Mouse (Mus musculus) midbrain, embryonic 14.5 days (tissue): Measurements from ENCODE around the gene Ppia. TPM values are rescaled to one million over a fixed set of nuclear protein-coding genes. Genes with fewer than 3 reads are reported as not detected.

ENCODE experiments used
- ATAC-seq: fragments of 200-750 bp; cut with Nextera tagmentation; 2 replicates; pipeline ENCODE4 v1.8.0; 2017; ENCODE audit warnings: moderate number of reproducible peaks, moderate library complexity; ENCODE audit not compliant: low FRiP score, low TSS enrichment
- DNase-seq: peaks from one replicate; pipeline ENCODE4 v3.0.0-alpha.2; 2015
- H3K27ac ChIP-seq: fragments of 300-500 bp; sonication (generic); replicated peaks from 2 replicates; pipeline ENCODE4 v1.5.1; 2014; ENCODE audit warnings: mild to moderate bottlenecking, low read depth, low read length, moderate library complexity
- H3K27me3 ChIP-seq: fragments of 300-500 bp; sonication (generic); 2 replicates; pipeline ENCODE4 v1.6.1; 2014; ENCODE audit warnings: low read length, control low read depth, mixed read lengths; ENCODE audit not compliant: control insufficient read depth, insufficient read depth
- H3K36me3 ChIP-seq: fragments of 300-500 bp; sonication (generic); 2 replicates; pipeline ENCODE4 v1.6.1; 2014; ENCODE audit warnings: low read length, control low read depth; ENCODE audit not compliant: control insufficient read depth, insufficient read depth
- H3K4me1 ChIP-seq: fragments of 300-500 bp; sonication (generic); 2 replicates; pipeline ENCODE4 v1.6.1; 2014; ENCODE audit warnings: mild to moderate bottlenecking, antibody characterized with exemption, low read length, control low read depth; ENCODE audit not compliant: control insufficient read depth, insufficient read depth
- H3K4me2 ChIP-seq: fragments of 300-500 bp; sonication (generic); 2 replicates; pipeline ENCODE4 v1.6.1; 2014; ENCODE audit warnings: mild to moderate bottlenecking, low read length, moderate library complexity
- H3K4me3 ChIP-seq: fragments of 300-500 bp; sonication (generic); replicated peaks from 2 replicates; pipeline ENCODE4 v1.5.1; 2014; ENCODE audit warnings: low read depth, low read length
- H3K9ac ChIP-seq: fragments of 300-500 bp; sonication (generic); replicated peaks from 2 replicates; pipeline ENCODE4 v1.6.1; 2014; ENCODE audit warnings: mild to moderate bottlenecking, low read length, moderate library complexity
- H3K9me3 ChIP-seq: fragments of 300-500 bp; sonication (generic); 2 replicates; pipeline ENCODE4 v1.6.1; 2016; ENCODE audit warnings: low read length, control low read depth, mixed read lengths; ENCODE audit not compliant: control insufficient read depth
- WGBS: fragments of 180-500 bp; shearing (Covaris S2); extraction: QIAGEN DNeasy Blood & Tissue Kit; methylation state at CpG from one replicate; pipeline ENCODE4 v1.1.7; 2014; 5-methylcytosine and 5-hydroxymethylcytosine counted together
- polyA plus RNA-seq: library from polyadenylated mRNA; unstranded; fragments of >200 nt; fragmentation: Nextera tagmentation; extraction: Ambion mirVana; gene quantifications from 2 replicates; pipeline ENCODE4 v1.2.1, GENCODE M21; 2014

Gene Ppia
- polyA plus RNA-seq, 1 experiment from 2014 or later: 3,781 TPM

DNA sequence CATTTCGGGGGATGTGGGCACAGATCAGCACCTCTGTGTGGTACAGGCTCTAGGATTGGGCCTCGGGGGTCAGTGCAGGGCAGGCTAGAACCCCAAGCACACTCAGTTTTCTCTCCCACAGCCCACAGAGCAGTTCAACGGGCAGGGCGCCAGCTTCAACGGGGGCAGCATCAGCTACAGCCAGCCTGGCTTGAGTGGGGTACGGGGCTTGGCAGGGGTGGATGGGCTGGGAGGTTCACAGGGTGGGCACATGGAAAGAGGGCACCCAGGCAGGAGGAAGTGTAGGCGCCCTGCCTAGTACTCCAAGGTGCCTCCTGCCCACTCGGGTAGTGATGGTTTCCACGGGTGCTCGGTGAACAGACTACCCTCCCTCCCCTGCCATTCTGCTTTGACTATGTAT lies 17.1 kb upstream of the Ppia start:
- DNase-seq (no peak), ATAC-seq (no peak)
- H3K27ac ChIP-seq: no peak overlapping the region
- 97% methylated on average over 10 of the region's 10 CpGs for WGBS
- H3K4me3 ChIP-seq: no peak overlapping the region
- no peaks in the 10 kb centered on the region for H3K4me1 ChIP-seq
- H3K9ac ChIP-seq: no peak overlapping the region
- no peak overlapping the region for H3K4me2 ChIP-seq
- H3K9me3 ChIP-seq: no peaks in the 10 kb centered on the region
- peaks cover 91% of the 10 kb centered on the region for H3K36me3 ChIP-seq
- no peaks in the 10 kb centered on the region for H3K27me3 ChIP-seq

DNA sequence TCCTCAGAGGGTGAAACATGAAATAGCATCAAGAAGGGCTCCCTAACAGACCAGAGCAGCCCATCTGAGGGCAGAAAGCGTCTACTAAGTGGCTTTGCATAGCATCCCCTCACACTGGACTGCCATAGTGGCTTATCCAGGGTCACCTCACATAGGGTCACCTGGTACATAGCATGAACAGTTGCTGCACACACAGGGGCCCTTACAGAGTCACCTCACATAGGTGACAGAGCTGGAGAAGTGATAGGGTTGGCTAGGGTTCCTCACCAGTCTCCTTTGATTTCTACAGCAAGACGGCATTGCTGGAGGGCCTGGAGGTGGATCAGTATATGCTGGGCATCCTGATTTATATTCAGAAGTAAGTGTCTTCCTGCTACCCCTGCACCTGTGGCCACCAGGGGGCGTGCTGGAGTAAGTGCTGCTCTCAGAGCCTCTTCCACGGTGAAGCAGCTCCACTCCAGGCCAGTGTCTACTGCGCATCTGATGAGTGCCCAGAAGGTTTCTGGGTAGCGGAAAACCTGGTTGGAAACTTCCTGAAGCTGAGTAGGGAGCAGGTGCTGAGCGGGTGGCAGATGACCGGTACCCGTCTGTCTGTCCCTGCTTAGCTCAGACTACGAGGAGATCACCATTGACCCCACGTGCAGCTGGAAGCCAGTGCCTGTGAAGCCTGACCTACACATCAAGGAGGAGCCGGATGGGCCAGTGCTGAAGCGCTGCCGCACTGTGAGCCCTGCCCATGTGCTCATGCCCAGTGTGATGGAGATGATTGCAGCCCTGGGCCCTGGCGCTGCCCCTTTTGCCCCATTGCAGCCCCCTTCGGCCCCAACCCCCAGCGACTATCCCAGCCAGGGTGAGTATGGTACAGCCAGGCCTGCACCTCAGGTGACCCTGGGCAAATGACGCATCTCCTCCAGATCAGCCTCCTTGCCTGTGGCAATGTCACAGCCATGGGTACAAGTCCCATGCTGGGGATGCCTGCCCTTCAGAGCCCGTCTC lies 12.4 kb upstream of the Ppia start:
- DNase-seq: peak; percentile 45
- H3K9ac ChIP-seq: no peak overlapping the region
- H3K27ac ChIP-seq: no peak overlapping the region
- H3K9me3 ChIP-seq: no peaks in the 10 kb centered on the region
- peak; percentile 27; the same call in 1 of the 2 replicates for ATAC-seq
- H3K4me3 ChIP-seq: no peak overlapping the region
- H3K27me3 ChIP-seq: no peaks in the 10 kb centered on the region
- peaks cover 84% of the 10 kb centered on the region for H3K36me3 ChIP-seq
- no peak overlapping the region for H3K4me2 ChIP-seq
- WGBS: 91% methylated on average over 19 of the region's 19 CpGs
- H3K4me1 ChIP-seq: no peaks in the 10 kb centered on the region

DNA sequence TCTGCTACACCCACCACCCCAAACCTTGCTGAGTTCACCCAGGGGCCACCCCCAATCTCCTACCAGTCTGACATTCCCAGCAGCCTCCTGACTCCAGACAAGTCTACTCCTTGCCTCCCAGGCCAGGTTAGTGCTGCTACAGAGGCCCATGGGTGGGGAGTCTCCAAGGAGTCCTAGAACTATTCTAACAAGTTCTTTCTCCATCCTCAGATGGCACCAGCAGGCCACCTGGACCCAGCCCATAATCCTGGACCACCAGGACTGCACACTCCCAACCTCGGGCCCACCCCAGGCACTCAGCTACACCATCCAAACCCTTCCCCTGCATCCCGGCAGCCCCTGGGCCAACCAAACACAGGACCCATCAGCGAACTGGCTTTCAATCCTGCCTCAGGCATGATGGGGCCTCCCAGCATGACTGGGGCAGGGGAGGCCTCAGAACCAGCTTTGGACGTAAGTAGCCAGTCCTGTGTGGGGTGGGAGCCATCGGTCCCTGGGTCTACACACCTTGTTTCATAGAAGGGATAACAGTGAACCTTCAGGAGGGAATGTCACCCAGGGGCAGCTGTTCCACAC lies 11.3 kb upstream of the Ppia start:
- Histone ChIP-seq H3K4me1 (no peaks in the 10 kb centered on the region), H3K9me3 (no peaks in the 10 kb centered on the region), H3K9ac (no peak overlapping the region), H3K36me3 (peaks cover 75% of the 10 kb centered on the region), H3K27ac (no peak overlapping the region), H3K27me3 (no peaks in the 10 kb centered on the region), H3K4me3 (no peak overlapping the region), H3K4me2 (no peak overlapping the region)
- DNase-seq (no peak), ATAC-seq (no peak)
- 96% methylated on average over 5 of the region's 5 CpGs for WGBS

DNA sequence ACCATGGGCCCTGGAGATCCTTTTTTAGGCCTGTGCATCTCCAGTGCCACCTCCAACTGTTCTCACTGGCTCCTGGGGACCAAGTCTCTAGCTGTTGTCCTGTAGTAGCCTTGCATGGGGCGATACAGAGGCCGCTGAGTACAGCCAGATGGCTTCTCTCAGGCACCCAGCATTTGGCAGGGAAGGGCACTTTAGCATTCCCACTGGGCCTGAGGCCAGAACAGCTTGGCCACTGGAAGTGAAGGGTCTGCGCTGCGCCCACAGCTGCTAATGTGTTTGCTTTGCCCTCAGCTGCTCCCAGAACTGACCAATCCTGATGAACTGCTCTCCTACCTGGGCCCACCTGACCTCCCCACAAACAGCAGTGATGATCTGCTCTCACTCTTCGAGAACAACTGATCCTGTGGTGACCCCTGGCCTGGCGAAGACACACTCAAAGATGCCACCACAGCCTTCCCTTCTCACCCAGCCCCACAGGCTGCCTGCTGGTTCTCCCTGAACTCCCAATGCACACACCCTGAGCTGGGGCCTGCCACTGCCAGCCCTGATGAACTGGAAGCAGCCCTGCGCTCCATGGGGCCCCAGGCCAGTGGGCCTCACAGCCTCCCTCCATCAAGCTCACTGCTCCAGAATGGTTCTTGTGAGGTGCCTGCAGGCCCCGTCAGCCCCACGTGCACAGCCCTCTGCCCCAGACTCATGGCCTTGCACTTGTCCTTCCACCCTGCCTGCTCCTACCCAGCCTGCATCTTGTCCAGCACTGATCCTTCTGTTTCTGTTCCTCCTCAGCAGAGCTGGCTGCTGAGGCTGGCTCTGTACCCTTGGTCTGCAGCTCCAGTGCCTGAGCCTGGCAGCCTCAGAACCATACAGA lies 10.3 kb upstream of the Ppia start:
- Histone ChIP-seq H3K27me3 (no peaks in the 10 kb centered on the region), H3K4me2 (no peak overlapping the region), H3K9ac (no peak overlapping the region), H3K4me1 (no peaks in the 10 kb centered on the region), H3K27ac (0 out of 2 replicates have a peak overlapping the region, but pooled peaks have one; percentile 8), H3K36me3 (peaks cover 65% of the 10 kb centered on the region), H3K4me3 (no peak overlapping the region), H3K9me3 (no peaks in the 10 kb centered on the region)
- no peak for DNase-seq
- no peak for ATAC-seq
- whole genome bisulfite sequencing: 93% methylated on average over 9 of the region's 9 CpGs

DNA sequence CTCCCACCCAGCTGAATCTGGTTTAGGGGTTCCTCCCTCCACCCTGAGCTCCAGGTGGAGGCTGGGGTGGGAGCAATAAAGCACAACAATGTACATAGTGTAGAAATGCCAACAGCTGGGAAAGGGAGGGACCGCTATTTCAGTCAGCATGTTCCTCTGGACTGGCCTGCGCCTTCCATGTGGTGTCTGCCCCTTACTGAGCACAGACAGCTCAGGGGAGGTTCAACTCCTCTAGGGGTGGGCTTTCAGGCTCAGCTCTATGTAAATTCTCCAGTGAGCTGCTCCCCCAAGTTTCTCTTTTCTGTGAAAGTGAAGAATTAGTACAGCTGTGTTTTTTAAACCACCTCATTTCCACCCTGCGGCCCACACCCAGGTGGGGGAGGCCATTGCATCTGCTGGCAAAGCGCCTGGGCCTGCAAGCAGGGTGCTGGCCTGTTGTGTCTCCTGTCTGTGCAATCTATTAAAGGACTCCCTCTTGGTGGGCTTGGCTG lies 9.6 kb upstream of the Ppia start:
- no peaks in the 10 kb centered on the region for H3K4me1 ChIP-seq
- no peak overlapping the region for H3K4me2 ChIP-seq
- peak overlapping the region; percentile 49 for H3K27ac ChIP-seq
- peaks cover 58% of the 10 kb centered on the region for H3K36me3 ChIP-seq
- no peaks in the 10 kb centered on the region for H3K9me3 ChIP-seq
- DNase-seq (no peak), ATAC-seq (no peak)
- no peaks in the 10 kb centered on the region for H3K27me3 ChIP-seq
- H3K9ac ChIP-seq: no peak overlapping the region
- 92% methylated on average over 4 of the region's 4 CpGs for WGBS
- H3K4me3 ChIP-seq: no peak overlapping the region

DNA sequence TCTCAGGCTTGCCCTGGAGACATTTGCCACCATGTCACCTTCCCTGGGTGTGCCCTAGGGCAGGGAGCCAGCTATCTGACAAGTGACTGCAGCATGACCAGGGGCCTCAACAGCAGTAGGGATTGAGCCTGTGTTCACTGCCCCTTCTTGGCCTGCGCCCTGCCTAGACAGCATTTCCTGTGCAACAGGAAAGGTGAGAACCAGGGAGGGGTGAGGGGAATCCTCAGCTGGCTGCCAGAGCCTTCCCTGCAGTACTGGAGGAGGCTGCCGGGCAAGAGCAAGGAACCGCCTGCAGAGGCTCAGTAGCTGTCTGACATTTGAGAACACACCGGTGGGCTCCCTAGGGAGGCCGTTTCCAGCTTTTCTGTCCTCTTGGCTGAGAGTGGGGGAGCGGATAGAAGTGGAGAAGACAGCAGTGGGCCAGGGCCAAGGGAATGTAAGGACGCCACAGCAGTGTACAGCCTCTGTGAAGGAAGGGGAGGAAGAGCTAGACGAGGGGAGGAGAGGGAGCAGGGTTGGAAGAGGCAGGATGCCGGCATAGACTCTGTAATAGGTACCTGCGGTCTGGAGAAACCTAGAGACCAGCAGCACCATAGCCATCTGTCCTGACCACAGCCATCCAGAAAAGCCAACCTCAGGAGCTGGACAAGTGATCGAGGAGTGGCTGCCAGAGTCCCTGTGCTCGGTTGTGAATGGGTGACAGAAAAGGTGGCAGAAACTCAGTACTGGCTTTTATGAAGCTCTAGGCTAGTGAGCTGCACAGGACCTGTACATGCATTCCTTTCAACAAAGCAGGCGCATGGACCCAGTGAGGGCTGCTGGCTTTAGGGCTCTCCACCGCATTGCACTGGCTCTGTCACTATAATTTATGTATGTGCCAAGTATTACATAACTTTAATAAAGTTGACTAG lies 8.7 kb upstream of the Ppia start:
- no peak for ATAC-seq
- peaks cover 49% of the 10 kb centered on the region for H3K36me3 ChIP-seq
- H3K4me2 ChIP-seq: no peak overlapping the region
- DNase-seq: peak; percentile 40
- H3K4me1 ChIP-seq: no peaks in the 10 kb centered on the region
- peak overlapping the region; percentile 49 for H3K27ac ChIP-seq
- H3K9me3 ChIP-seq: no peaks in the 10 kb centered on the region
- H3K4me3 ChIP-seq: no peak overlapping the region
- WGBS: 53% methylated on average over 14 of the region's 14 CpGs
- H3K27me3 ChIP-seq: no peaks in the 10 kb centered on the region
- H3K9ac ChIP-seq: 0 out of 2 replicates have a peak overlapping the region, but pooled peaks have one; percentile 17

DNA sequence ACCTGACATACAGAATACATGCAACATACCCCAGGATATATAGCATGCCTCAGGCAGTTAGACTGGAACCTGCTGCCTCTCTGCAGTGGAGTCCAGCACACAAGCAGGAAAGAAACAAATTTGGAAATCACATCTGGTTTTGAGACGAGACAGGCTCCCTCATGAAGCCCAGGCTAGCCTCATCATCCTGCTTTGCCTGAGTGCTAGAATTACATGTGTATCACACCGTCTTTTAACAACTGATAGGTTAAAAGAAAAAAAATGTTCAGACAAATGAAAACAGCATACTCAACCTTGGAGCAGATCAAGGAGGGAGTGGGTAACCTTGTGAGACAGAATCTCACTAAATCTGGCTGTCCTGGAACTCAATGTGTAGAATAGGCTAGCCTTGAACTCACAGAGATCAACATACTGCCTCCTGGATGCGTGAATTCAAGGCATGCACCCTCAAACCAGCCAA lies 8.1 kb upstream of the Ppia start:
- H3K27ac ChIP-seq: no peak overlapping the region

More for the DNA sequence above, 8.1 kb upstream of the Ppia start:
- Histone ChIP-seq H3K4me1 (no peaks in the 10 kb centered on the region), H3K4me2 (no peak overlapping the region), H3K4me3 (no peak overlapping the region), H3K9ac (no peak overlapping the region), H3K27me3 (no peaks in the 10 kb centered on the region), H3K36me3 (peaks cover 42% of the 10 kb centered on the region), H3K9me3 (no peaks in the 10 kb centered on the region)
- DNase-seq (no peak), ATAC-seq (no peak)
- 90% methylated on average over 3 of the region's 3 CpGs for WGBS
